49 mouse cellular contexts compared by ENCODE assay signal in genomic region chr9:120048495-120048894, GRCm38 (mm10). TPM values are rescaled to one million over a fixed set of nuclear protein-coding genes. Genes with fewer than 3 reads are reported as not detected.
"Had no signal": no experiment of that assay in that cellular context is flagged by ENCODE, and none has a peak within 500 bp of the region (broad histone marks: within the 10 kb centered on the region; RNA-seq: fewer than 3 reads in every experiment).

No protein-coding gene starts in this region.

- H3K9ac ChIP-seq: heart, embryonic 12.5 days; heart, embryonic 13.5 days; heart, embryonic 15.5 days; hindbrain, embryonic 12.5 days; hindbrain, embryonic 13.5 days; hindbrain, embryonic 14.5 days; hindbrain, embryonic 15.5 days; intestine, embryonic 15.5 days; kidney, embryonic 15.5 days had no signal

- H3K4me3 ChIP-seq: heart, adult 2 months; heart, embryonic 10.5 days; heart, embryonic 12.5 days; heart, embryonic 13.5 days; heart, embryonic 15.5 days; hindbrain, embryonic 10.5 days; hindbrain, embryonic 12.5 days; hindbrain, embryonic 13.5 days; hindbrain, embryonic 15.5 days; intestine, embryonic 15.5 days; kidney, embryonic 15.5 days; layer of hippocampus, adult 2 months had no signal

- DNase-seq: heart, adult 2 months; heart, postnatal 10 days; heart, postnatal 14 days; heart, postnatal 36 days; heart, postnatal 4 days; kidney, adult 11 months; kidney, adult 18-20 months; kidney, adult 2 months; kidney, adult 8-10 months; kidney, adult 9 months; kidney, postnatal 10 days; kidney, postnatal 14 days; kidney, postnatal 25 days; kidney, postnatal 36 days; layer of hippocampus, adult 9-11 months; layer of hippocampus, postnatal 36 days had no signal

- H3K9me3 ChIP-seq: heart, embryonic 10.5 days; heart, embryonic 12.5 days; heart, embryonic 13.5 days; heart, embryonic 15.5 days; hindbrain, embryonic 10.5 days; hindbrain, embryonic 12.5 days; hindbrain, embryonic 13.5 days; hindbrain, embryonic 15.5 days; intestine, embryonic 15.5 days; kidney, embryonic 15.5 days had no signal

- H3K4me1 ChIP-seq: hindbrain, embryonic 12.5 days; hindbrain, embryonic 13.5 days; hindbrain, embryonic 15.5 days; intestine, embryonic 15.5 days; kidney, embryonic 15.5 days had no signal

- H3K4me2 ChIP-seq: heart, embryonic 11.5 days; heart, embryonic 12.5 days; heart, embryonic 13.5 days; heart, embryonic 15.5 days; hindbrain, embryonic 12.5 days; hindbrain, embryonic 13.5 days; hindbrain, embryonic 14.5 days; hindbrain, embryonic 15.5 days; intestine, embryonic 15.5 days; kidney, embryonic 15.5 days had no signal

- H3K27me3 ChIP-seq: heart, embryonic 12.5 days; heart, embryonic 13.5 days; heart, embryonic 15.5 days; hindbrain, embryonic 12.5 days; hindbrain, embryonic 13.5 days; hindbrain, embryonic 15.5 days; intestine, embryonic 15.5 days; kidney, embryonic 15.5 days had no signal

- ATAC-seq: hindbrain, embryonic 16.5 days; hindbrain, postnatal 0 days; inflammation-experienced regulatory T-cells, adult 6 months; intestine, embryonic 15.5 days; intestine, embryonic 16.5 days; intestine, postnatal 0 days had no signal

- H3K36me3 ChIP-seq: heart, embryonic 10.5 days; heart, embryonic 12.5 days; heart, embryonic 13.5 days; heart, embryonic 15.5 days; hindbrain, embryonic 10.5 days; hindbrain, embryonic 12.5 days; hindbrain, embryonic 13.5 days; hindbrain, embryonic 15.5 days; intestine, embryonic 15.5 days; kidney, embryonic 15.5 days had no signal

- H3K27ac ChIP-seq: heart, adult 2 months; heart, embryonic 10.5 days; heart, embryonic 13.5 days; heart, embryonic 15.5 days; hindbrain, embryonic 10.5 days; hindbrain, embryonic 12.5 days; hindbrain, embryonic 13.5 days; hindbrain, embryonic 14.5 days; hindbrain, embryonic 15.5 days; hindbrain, postnatal 0 days; intestine, embryonic 15.5 days; kidney, embryonic 15.5 days; kidney, postnatal 0 days; layer of hippocampus, adult 2 months had no signal

RNA-seq across cellular contexts. Expression of gene Xirp1, which starts 25.1 kb away (rescaled TPM):
- total RNA-seq: hematopoietic stem cell, adult 5-6 weeks had no signal
- polyA plus RNA-seq: hindbrain, embryonic 11.5 days; hindbrain, embryonic 14.5 days; hindbrain, embryonic 15.5 days; hindbrain, embryonic 16.5 days; inflammation-experienced regulatory T-cells, adult 6 months; intestine, embryonic 14.5 days; kidney, embryonic 14.5 days had no signal

RNA-seq across cellular contexts. Expression of gene Ccr8, which starts 43.4 kb away (rescaled TPM):
- total RNA-seq: heart, adult 2 months; heart, adult 8-10 months; heart, postnatal 10 days; heart, postnatal 25 days; heart, postnatal 36 days; heart, postnatal 4 days; hindbrain, postnatal 0 days; layer of hippocampus, adult 18-20 months; layer of hippocampus, adult 2 months; layer of hippocampus, adult 8-10 months; layer of hippocampus, postnatal 10 days; layer of hippocampus, postnatal 14 days; layer of hippocampus, postnatal 25 days; layer of hippocampus, postnatal 36 days had no signal
- polyA plus RNA-seq: heart, adult 2 months; heart, embryonic 10.5 days; heart, embryonic 11.5 days; heart, embryonic 12.5 days; heart, embryonic 13.5 days; heart, embryonic 14.5 days; heart, postnatal 0 days; hindbrain, embryonic 10.5 days; hindbrain, embryonic 11.5 days; hindbrain, embryonic 12.5 days; hindbrain, embryonic 13.5 days; hindbrain, embryonic 14.5 days; hindbrain, embryonic 15.5 days; hindbrain, embryonic 16.5 days; hindbrain, postnatal 0 days; kidney, embryonic 14.5 days; kidney, embryonic 15.5 days; kidney, embryonic 16.5 days; kidney, postnatal 0 days had no signal
